21 mouse cellular contexts compared by ENCODE assay signal in the genomic region with DNA sequence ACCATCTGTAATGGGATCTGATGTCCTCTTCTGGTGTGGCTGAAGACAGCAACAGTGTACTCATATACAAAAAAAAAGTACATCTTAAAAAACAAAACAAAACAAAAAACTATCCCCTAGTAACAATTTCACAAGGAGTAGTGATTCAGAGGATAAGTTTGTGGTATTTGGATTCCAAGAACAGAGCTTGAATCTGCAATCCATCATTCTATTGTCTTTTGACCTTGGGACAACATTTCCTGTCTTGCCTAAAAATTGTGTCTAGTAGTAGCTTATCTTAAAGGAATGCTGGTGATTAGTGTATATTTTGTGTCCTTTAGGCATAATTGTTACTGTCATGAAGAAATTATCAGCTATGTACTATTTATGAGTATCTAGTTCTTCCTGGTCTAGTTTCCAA.
DNase-seq lines count a peak whose midpoint lies in the region; ATAC-seq and TF ChIP-seq lines count a peak whose summit lies in the region.
"Had no signal": no experiment of that assay in that cellular context is flagged by ENCODE, and none has a peak within 500 bp of the region (broad histone marks: within the 10 kb centered on the region; RNA-seq: fewer than 3 reads in every experiment).

No protein-coding gene starts in this region.

- no peak overlapping the region for H3K9ac ChIP-seq in kidney, postnatal 0 days (ENCODE audit: low read depth, low read length)
- no peak overlapping the region for H3K9ac ChIP-seq in lung, embryonic 14.5 days
- no peak overlapping the region for H3K9ac ChIP-seq in lung, postnatal 0 days (replicated peaks; ENCODE audit: low read depth)

- H3K27me3 ChIP-seq in kidney, postnatal 0 days (ENCODE audit: insufficient read depth, low read length), result no peaks in the 10 kb centered on the region
- no peaks in the 10 kb centered on the region for H3K27me3 ChIP-seq in lung, embryonic 14.5 days (ENCODE audit: insufficient read depth, low read length)
- H3K27me3 ChIP-seq in lung, postnatal 0 days (replicated peaks; ENCODE audit: insufficient read depth, low read length), result no peaks in the 10 kb centered on the region
- H3K27me3 ChIP-seq: CH12.LX, Patski had no signal

- no peaks in the 10 kb centered on the region for H3K9me3 ChIP-seq in kidney, postnatal 0 days (replicated peaks; ENCODE audit: low read length)
- no peaks in the 10 kb centered on the region for H3K9me3 ChIP-seq in lung, embryonic 14.5 days (ENCODE audit: low read depth, low read length)
- no peaks in the 10 kb centered on the region for H3K9me3 ChIP-seq in lung, postnatal 0 days (ENCODE audit: low read length)

- no peak overlapping the region for H3K4me2 ChIP-seq in kidney, postnatal 0 days (ENCODE audit: low read length)
- H3K4me2 ChIP-seq in lung, embryonic 14.5 days, result no peak overlapping the region
- H3K4me2 ChIP-seq in lung, postnatal 0 days (replicated peaks; ENCODE audit: low read depth, low read length), result no peak overlapping the region

- no peak for TF ChIP-seq EP300 in lung, postnatal 0 days (IDR thresholded peaks at IDR 0.05)

- DNase-seq in kidney, postnatal 0 days (ENCODE audit: low spot score), result peak; percentile 64
- no peak for DNase-seq in kidney, adult 11 months
- DNase-seq in lung, embryonic 14.5 days, result peak; percentile 28
- DNase-seq in lung, postnatal 14 days, result no peak
- peak; percentile 19 for DNase-seq in lung, postnatal 0 days (ENCODE audit: low spot score)
- no peak for DNase-seq in lung, postnatal 10 days
- DNase-seq: adrenal gland, adult 2 months; adrenal gland, adult 8-10 months; adrenal gland, postnatal 10 days; adrenal gland, postnatal 14 days; adrenal gland, postnatal 25 days; adrenal gland, postnatal 36 days; B cell, adult 2 months; cerebellum, adult 11 months; cerebellum, adult 11-12 months; cerebellum, adult 18-20 months had no signal

- H3K4me3 ChIP-seq in kidney, postnatal 0 days (replicated peaks; ENCODE audit: low read depth, low read length), result no peak overlapping the region
- no peak overlapping the region for H3K4me3 ChIP-seq in lung, embryonic 14.5 days (ENCODE audit: low read depth, low read length)
- H3K4me3 ChIP-seq in lung, postnatal 0 days (ENCODE audit: low read depth, low read length), result no peak overlapping the region

- H3K36me3 ChIP-seq in kidney, postnatal 0 days (ENCODE audit: insufficient read depth, low read length), result no peaks in the 10 kb centered on the region
- no peaks in the 10 kb centered on the region for H3K36me3 ChIP-seq in lung, embryonic 14.5 days (ENCODE audit: insufficient read depth)
- H3K36me3 ChIP-seq in lung, postnatal 0 days (ENCODE audit: insufficient read depth, low read length), result no peaks in the 10 kb centered on the region
- H3K36me3 ChIP-seq: G1E had no signal

- no peak for ATAC-seq in kidney, postnatal 0 days (replicated peaks; ENCODE audit: low FRiP score, low read depth)
- ATAC-seq in lung, embryonic 14.5 days (ENCODE audit: insufficient read depth), result no peak
- no peak for ATAC-seq in lung, postnatal 0 days
- ATAC-seq: activated CD4-positive, CD25-positive, alpha-beta regulatory T cell, adult 4 months; CD4-positive, CD25-positive, alpha-beta regulatory T cell, adult 4 months; Patski had no signal

- H3K4me1 ChIP-seq in kidney, postnatal 0 days (replicated peaks; ENCODE audit: insufficient read depth, low read length), result no peaks in the 10 kb centered on the region
- H3K4me1 ChIP-seq in lung, embryonic 14.5 days (ENCODE audit: insufficient read depth), result no peaks in the 10 kb centered on the region
- H3K4me1 ChIP-seq in lung, postnatal 0 days (ENCODE audit: insufficient read depth, low read depth, low read length), result no peaks in the 10 kb centered on the region

- TF ChIP-seq CTCF in kidney, postnatal 0 days (IDR thresholded peaks at IDR 0.05; ENCODE audit: low read depth), result no peak
- TF ChIP-seq CTCF in lung, embryonic 14.5 days (IDR thresholded peaks at IDR 0.05; ENCODE audit: low read depth), result no peak
- no peak for TF ChIP-seq CTCF in lung, postnatal 0 days (IDR thresholded peaks at IDR 0.05)

- no peak overlapping the region for H3K27ac ChIP-seq in kidney, postnatal 0 days
- no peak overlapping the region for H3K27ac ChIP-seq in lung, embryonic 14.5 days (ENCODE audit: low read depth)
- no peak overlapping the region for H3K27ac ChIP-seq in lung, postnatal 0 days (ENCODE audit: low read length)

Comparison
In these comparisons a context has a peak if more than half of its experiments do, and no peak if none do; other contexts are left out.
1. DNase-seq: peak in kidney, postnatal 0 days (single experiment), lung, embryonic 14.5 days (single experiment) and lung, postnatal 0 days (single experiment); none in kidney, adult 11 months (single experiment), lung, postnatal 14 days (single experiment) and lung, postnatal 10 days (single experiment).